Mouse (Mus musculus): ENCODE measurements at regions not wholly inside any gene's neighbourhood (a gene's known extent, or its start where the extent isn't known, plus 50 kb on each side); places are given as distances from the start of the nearest gene placed in this dataset.
A peak's percentile ranks its signal among the peaks of the same experiment; 100 is the strongest.

GRCm38 (mm10) chr15:6088498-6088897 lies 211.1 kb upstream of the Dab2 start:
- intact Hi-C loops (cut with DNase I): no loop called here
- no peak for DNase-seq

GRCm38 (mm10) chr15:6129697-6130096 lies 169.9 kb upstream of the Dab2 start:
- no peak for DNase-seq
- intact Hi-C loops (cut with DNase I): no loop called here

GRCm38 (mm10) chr15:6132216-6132615 lies 167.4 kb upstream of the Dab2 start:
- intact Hi-C loops (cut with DNase I): no loop called here

GRCm38 (mm10) chr15:6145071-6145470 lies 154.5 kb upstream of the Dab2 start:
- DNase-seq: no peak
- intact Hi-C loops (cut with DNase I): no loop called here

More at GRCm38 (mm10) chr15:6132216-6132615, 167.4 kb upstream of the Dab2 start:
- DNase-seq: no peak

GRCm38 (mm10) chr15:6154706-6155105 lies 144.9 kb upstream of the Dab2 start:
- DNase-seq: no peak
- intact Hi-C loops (cut with DNase I): no loop called here

- intact Hi-C loops (cut with DNase I): no loop called here
- DNase-seq: no peak
Measured at GRCm38 (mm10) chr15:6180261-6180660, 119.3 kb upstream of the Dab2 start.

GRCm38 (mm10) chr15:6183627-6184026 lies 116.0 kb upstream of the Dab2 start:
- intact Hi-C loops (cut with DNase I): no loop called here

GRCm38 (mm10) chr15:6191845-6192244 lies 107.7 kb upstream of the Dab2 start:
- intact Hi-C loops (cut with DNase I): no loop called here

More at GRCm38 (mm10) chr15:6183627-6184026, 116.0 kb upstream of the Dab2 start:
- DNase-seq: no peak

GRCm38 (mm10) chr15:6207239-6207638 lies 92.3 kb upstream of the Dab2 start:
- DNase-seq: no peak
- intact Hi-C loops (cut with DNase I): loop anchor here (5.0 kb wide), 2 partner anchors 1015 to 1120 kb away; no protein-coding TSS in a partner anchor

More at GRCm38 (mm10) chr15:6191845-6192244, 107.7 kb upstream of the Dab2 start:
- no peak for DNase-seq

GRCm38 (mm10) chr15:6209301-6209700 lies 90.3 kb upstream of the Dab2 start:
- peak; percentile 21 to 26 for DNase-seq
- intact Hi-C loops (cut with DNase I): loop anchor here (1.0 to 5.0 kb wide), 3 partner anchors 973 to 1122 kb away; no protein-coding TSS in a partner anchor

- DNase-seq: no peak
Measured at GRCm38 (mm10) chr15:6218087-6218486, 81.5 kb upstream of the Dab2 start.

GRCm38 (mm10) chr15:6225227-6225626 lies 74.4 kb upstream of the Dab2 start:
- intact Hi-C loops (cut with DNase I): no loop called here
- DNase-seq: no peak

More at GRCm38 (mm10) chr15:6218087-6218486, 81.5 kb upstream of the Dab2 start:
- intact Hi-C loops (cut with DNase I): no loop called here

- intact Hi-C loops (cut with DNase I): loop anchor here (10.0 kb wide), 1 partner anchor 394 kb away; no protein-coding TSS in a partner anchor
Measured at GRCm38 (mm10) chr15:6230618-6231017, 69.0 kb upstream of the Dab2 start.

GRCm38 (mm10) chr15:6231308-6232103 lies 68.1 kb upstream of the Dab2 start:
- intact Hi-C loops (cut with DNase I): loop anchor here (10.0 kb wide), 1 partner anchor 393 kb away; no protein-coding TSS in a partner anchor
- DNase-seq: peak; percentile 17 to 33

More at GRCm38 (mm10) chr15:6230618-6231017, 69.0 kb upstream of the Dab2 start:
- no peak for DNase-seq

- DNase-seq: no peak
- intact Hi-C loops (cut with DNase I): loop anchor here (10.0 kb wide), 1 partner anchor 391 kb away; no protein-coding TSS in a partner anchor
Measured at GRCm38 (mm10) chr15:6233621-6234020, 66.0 kb upstream of the Dab2 start.

- intact Hi-C loops (cut with DNase I): loop anchor here (5.0 to 10.0 kb wide), 2 partner anchors 96 to 388 kb away; no protein-coding TSS in a partner anchor
- no peak for DNase-seq
Measured at GRCm38 (mm10) chr15:6236583-6236982, 63.0 kb upstream of the Dab2 start.

GRCm38 (mm10) chr15:6237726-6238125 lies 61.9 kb upstream of the Dab2 start:
- DNase-seq: no peak

GRCm38 (mm10) chr15:6238133-6238532 lies 61.5 kb upstream of the Dab2 start:
- intact Hi-C loops (cut with DNase I): loop anchor here (1.0 to 10.0 kb wide), 6 partner anchors 41 to 387 kb away; no protein-coding TSS in a partner anchor
- peak; percentile 87 to 91 for DNase-seq

More at GRCm38 (mm10) chr15:6237726-6238125, 61.9 kb upstream of the Dab2 start:
- intact Hi-C loops (cut with DNase I): loop anchor here (1.0 to 10.0 kb wide), 6 partner anchors 41 to 387 kb away; no protein-coding TSS in a partner anchor

GRCm38 (mm10) chr15:6238755-6239154 lies 60.8 kb upstream of the Dab2 start:
- intact Hi-C loops (cut with DNase I): loop anchor here (1.0 to 10.0 kb wide), 6 partner anchors 40 to 386 kb away; no protein-coding TSS in a partner anchor
- no peak for DNase-seq

GRCm38 (mm10) chr15:6242132-6242531 lies 57.5 kb upstream of the Dab2 start:
- intact Hi-C loops (cut with DNase I): no loop called here
- no peak for DNase-seq

GRCm38 (mm10) chr15:6244401-6244800 lies 55.2 kb upstream of the Dab2 start:
- no peak for DNase-seq
- intact Hi-C loops (cut with DNase I): loop anchor here (2.0 kb wide), 1 partner anchor 14 kb away; no protein-coding TSS in a partner anchor
